11 mouse cellular contexts compared by ENCODE assay signal in the genomic region with DNA sequence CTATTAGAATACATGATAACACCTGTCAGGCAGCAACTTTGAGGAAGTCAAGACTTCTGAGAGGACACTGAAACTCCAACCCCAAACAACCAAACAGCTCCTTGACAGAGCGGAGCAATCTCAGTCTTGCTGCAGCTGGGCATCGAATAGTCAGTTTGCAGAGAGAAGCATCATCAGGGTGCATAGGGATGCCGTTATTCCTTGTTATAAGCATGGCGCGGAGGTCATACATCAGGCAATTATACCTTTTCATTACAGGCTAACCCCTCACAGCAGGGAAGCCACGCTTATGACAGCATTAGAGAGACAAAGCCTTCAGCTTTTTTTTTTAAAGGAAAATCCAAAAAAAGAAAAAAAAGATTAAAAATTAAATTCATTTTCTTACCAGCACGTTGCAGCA.
DNase-seq lines count a peak whose midpoint lies in the region; ATAC-seq and TF ChIP-seq lines count a peak whose summit lies in the region.
"Had no signal": no experiment of that assay in that cellular context is flagged by ENCODE, and none has a peak within 500 bp of the region (broad histone marks: within the 10 kb centered on the region; RNA-seq: fewer than 3 reads in every experiment).

No protein-coding gene starts in this region.

- H3K9me3 ChIP-seq in heart, embryonic 15.5 days (replicated peaks): no peaks in the 10 kb centered on the region
- H3K9me3 ChIP-seq in embryonic facial prominence, embryonic 13.5 days: no peaks in the 10 kb centered on the region
- H3K9me3 ChIP-seq in limb, embryonic 13.5 days: no peaks in the 10 kb centered on the region
- H3K9me3 ChIP-seq in stomach, postnatal 0 days (ENCODE audit: control insufficient read depth, low read length): no peaks in the 10 kb centered on the region

- TF ChIP-seq CTCF in stomach, postnatal 0 days (IDR thresholded peaks at IDR 0.05; ENCODE audit: low read depth): no peak

- H3K4me2 ChIP-seq in heart, embryonic 15.5 days: peak overlapping the region; percentile 36
- peak overlapping the region; percentile 47 for H3K4me2 ChIP-seq in embryonic facial prominence, embryonic 13.5 days
- H3K4me2 ChIP-seq in limb, embryonic 13.5 days (replicated peaks): peak overlapping the region; percentile 51
- H3K4me2 ChIP-seq in stomach, postnatal 0 days (replicated peaks; ENCODE audit: low read depth): no peak overlapping the region

- H3K4me1 ChIP-seq in heart, embryonic 15.5 days (replicated peaks): no peaks in the 10 kb centered on the region
- H3K4me1 ChIP-seq in embryonic facial prominence, embryonic 13.5 days: peaks cover 4% of the 10 kb centered on the region; the same call in 1 of the 2 replicates
- H3K4me1 ChIP-seq in limb, embryonic 13.5 days: no peaks in the 10 kb centered on the region
- no peaks in the 10 kb centered on the region for H3K4me1 ChIP-seq in stomach, postnatal 0 days (replicated peaks; ENCODE audit: control insufficient read depth, insufficient read depth)

- no peak for TF ChIP-seq EP300 in stomach, postnatal 0 days (optimal IDR thresholded peaks at IDR 0.05)

- no peak for DNase-seq in heart, postnatal 10 days
- DNase-seq in Muller cell, postnatal 12 days (ENCODE audit: inconsistent ontology term): peak; percentile 20
- no peak for DNase-seq in testis, postnatal 10 days (ENCODE audit: low spot score)
- no peak for DNase-seq in stomach, postnatal 0 days (ENCODE audit: low spot score)
- no peak for DNase-seq in urinary bladder, postnatal 10 days (ENCODE audit: low spot score)
- DNase-seq: adrenal gland, postnatal 25 days; kidney, postnatal 36 days; lung, adult 2 months had no signal

- intact Hi-C loops in heart, postnatal 10 days (cut with DNase I): no loop called here

- 65% methylated on average over 7 of the region's 7 CpGs for WGBS in heart, embryonic 15.5 days
- WGBS in embryonic facial prominence, embryonic 13.5 days: 53% methylated on average over 7 of the region's 7 CpGs
- 47% methylated on average over 7 of the region's 7 CpGs for WGBS in limb, embryonic 13.5 days
- WGBS in stomach, postnatal 0 days: 73% methylated on average over 7 of the region's 7 CpGs

- no peaks in the 10 kb centered on the region for H3K27me3 ChIP-seq in heart, embryonic 15.5 days
- H3K27me3 ChIP-seq in embryonic facial prominence, embryonic 13.5 days: no peaks in the 10 kb centered on the region
- H3K27me3 ChIP-seq in limb, embryonic 13.5 days: no peaks in the 10 kb centered on the region
- no peaks in the 10 kb centered on the region for H3K27me3 ChIP-seq in stomach, postnatal 0 days (ENCODE audit: control insufficient read depth, insufficient read depth, low read length)

- no peak for ATAC-seq in heart, embryonic 15.5 days (replicated peaks; ENCODE audit: insufficient number of reproducible peaks, insufficient read depth, low FRiP score, low read depth)
- ATAC-seq in embryonic facial prominence, embryonic 13.5 days (ENCODE audit: insufficient number of reproducible peaks, insufficient read depth, low FRiP score, low TSS enrichment, low read depth): no peak
- no peak for ATAC-seq in limb, embryonic 13.5 days (ENCODE audit: low FRiP score, low read depth)
- ATAC-seq in stomach, postnatal 0 days (ENCODE audit: low FRiP score, low TSS enrichment): no peak

- H3K36me3 ChIP-seq in heart, embryonic 15.5 days: no peaks in the 10 kb centered on the region
- no peaks in the 10 kb centered on the region for H3K36me3 ChIP-seq in embryonic facial prominence, embryonic 13.5 days
- no peaks in the 10 kb centered on the region for H3K36me3 ChIP-seq in limb, embryonic 13.5 days
- H3K36me3 ChIP-seq in stomach, postnatal 0 days (ENCODE audit: control insufficient read depth, insufficient read depth, low read length): no peaks in the 10 kb centered on the region

- H3K9ac ChIP-seq in heart, embryonic 15.5 days: no peak overlapping the region
- no peak overlapping the region for H3K9ac ChIP-seq in embryonic facial prominence, embryonic 13.5 days
- H3K9ac ChIP-seq in limb, embryonic 13.5 days: peak overlapping the region; percentile 19; the same call in 1 of the 2 replicates
- H3K9ac ChIP-seq in stomach, postnatal 0 days (ENCODE audit: low read length): no peak overlapping the region

- H3K27ac ChIP-seq in heart, embryonic 15.5 days: no peak overlapping the region
- H3K27ac ChIP-seq in embryonic facial prominence, embryonic 13.5 days: no peak overlapping the region
- no peak overlapping the region for H3K27ac ChIP-seq in limb, embryonic 13.5 days
- H3K27ac ChIP-seq in stomach, postnatal 0 days (replicated peaks): no peak overlapping the region

- H3K4me3 ChIP-seq in heart, embryonic 15.5 days: no peak overlapping the region
- H3K4me3 ChIP-seq in embryonic facial prominence, embryonic 13.5 days: peak overlapping the region; percentile 19
- peak overlapping the region; percentile 24 for H3K4me3 ChIP-seq in limb, embryonic 13.5 days
- no peak overlapping the region for H3K4me3 ChIP-seq in stomach, postnatal 0 days (ENCODE audit: low read depth, low read length)

Comparison
In these comparisons a context has a peak if more than half of its experiments do, and no peak if none do; other contexts are left out.
1. H3K4me3 ChIP-seq: peak in embryonic facial prominence, embryonic 13.5 days (single experiment) and limb, embryonic 13.5 days (single experiment); none in heart, embryonic 15.5 days (single experiment) and stomach, postnatal 0 days (single experiment).